Mouse (Mus musculus) liver, embryonic 16.5 days (tissue): ENCODE results near the gene Slc39a3. TPM values are rescaled to one million over a fixed set of nuclear protein-coding genes. Genes with fewer than 3 reads are reported as not detected.

Experiments used
- ATAC-seq: fragments of 200-750 bp; cut with Nextera tagmentation; 2 replicates; pipeline ENCODE4 v1.8.0; 2017; ENCODE audit warnings: low read depth, mild to moderate bottlenecking, moderate number of reproducible peaks, moderate library complexity
- H3K27ac ChIP-seq: fragments of 300-500 bp; sonication (generic); 2 replicates; pipeline ENCODE4 v1.5.1; 2014; ENCODE audit warnings: mild to moderate bottlenecking, low read length
- H3K27me3 ChIP-seq: fragments of 300-500 bp; sonication (generic); 2 replicates; pipeline ENCODE4 v1.6.1; 2014; ENCODE audit warnings: low read depth, low read length, mixed read lengths; ENCODE audit not compliant: control insufficient read depth, insufficient read depth
- H3K36me3 ChIP-seq: fragments of 300-500 bp; sonication (generic); 2 replicates; pipeline ENCODE4 v1.6.1; 2014; ENCODE audit warnings: mild to moderate bottlenecking; ENCODE audit not compliant: control insufficient read depth, insufficient read depth
- H3K4me1 ChIP-seq: fragments of 300-500 bp; sonication (generic); 2 replicates; pipeline ENCODE4 v1.6.1; 2014; ENCODE audit warnings: low read depth, low read length, mixed read lengths; ENCODE audit not compliant: control insufficient read depth
- H3K4me2 ChIP-seq: fragments of 300-500 bp; sonication (generic); 2 replicates; pipeline ENCODE4 v1.6.1; 2014; ENCODE audit warnings: low read depth, low read length, mixed read lengths
- H3K4me3 ChIP-seq: fragments of 300-500 bp; sonication (generic); 2 replicates; pipeline ENCODE4 v1.5.1; 2014; ENCODE audit warnings: low read depth, mild to moderate bottlenecking, low read length
- H3K9ac ChIP-seq: fragments of 300-500 bp; sonication (generic); 2 replicates; pipeline ENCODE4 v1.6.1; 2014; ENCODE audit warnings: low read depth, low read length
- H3K9me3 ChIP-seq: fragments of 300-500 bp; sonication (generic); replicated peaks from 2 replicates; pipeline ENCODE4 v1.6.1; 2016; ENCODE audit warnings: low read length; ENCODE audit not compliant: control insufficient read depth
- WGBS: fragments of 180-500 bp; shearing (Covaris S2); extraction: QIAGEN DNeasy Blood & Tissue Kit; methylation state at CpG from one replicate; pipeline ENCODE4 v1.1.7; 2014; ENCODE audit not compliant: insufficient replicate concordance; 5-methylcytosine and 5-hydroxymethylcytosine counted together
- polyA plus RNA-seq: library from polyadenylated mRNA; unstranded; fragments of >200 nt; fragmentation: Nextera tagmentation; extraction: Ambion mirVana; gene quantifications from 2 replicates; pipeline ENCODE4 v1.2.1, GENCODE M21; 2015

The Slc39a3 gene
- polyA plus RNA-seq, 1 experiment from 2014 or later, result 5.5 TPM

DNA sequence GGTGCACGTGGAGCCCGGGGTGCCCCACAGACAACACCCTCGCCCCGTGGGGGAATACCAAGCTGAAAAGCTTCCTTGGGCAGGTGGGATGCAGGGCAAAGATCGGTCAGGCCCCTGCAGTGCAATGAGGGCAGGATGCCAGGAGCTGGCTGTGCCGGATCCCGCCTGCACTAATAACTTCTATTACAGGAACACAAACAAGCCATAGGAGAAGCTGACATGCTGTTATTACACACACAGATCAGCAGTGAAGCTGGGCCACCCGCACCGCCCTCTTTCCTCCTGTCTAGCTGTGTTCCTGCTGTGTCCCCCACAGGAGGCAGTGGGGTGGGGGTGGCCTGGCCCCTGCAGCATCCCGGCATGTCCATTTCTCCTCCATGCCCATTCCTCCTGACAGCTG lies 8.2 kb downstream of the Slc39a3 start:
- ATAC-seq, result no peak
- WGBS, result 66% methylated on average over 10 of the region's 10 CpGs
- Histone ChIP-seq H3K4me1 (no peaks in the 10 kb centered on the region; the same call in 1 of the 2 replicates), H3K9me3 (no peaks in the 10 kb centered on the region), H3K4me2 (no peak overlapping the region), H3K9ac (no peak overlapping the region), H3K27me3 (peaks cover 19% of the 10 kb centered on the region), H3K36me3 (no peaks in the 10 kb centered on the region), H3K4me3 (no peak overlapping the region), H3K27ac (no peak overlapping the region)

DNA sequence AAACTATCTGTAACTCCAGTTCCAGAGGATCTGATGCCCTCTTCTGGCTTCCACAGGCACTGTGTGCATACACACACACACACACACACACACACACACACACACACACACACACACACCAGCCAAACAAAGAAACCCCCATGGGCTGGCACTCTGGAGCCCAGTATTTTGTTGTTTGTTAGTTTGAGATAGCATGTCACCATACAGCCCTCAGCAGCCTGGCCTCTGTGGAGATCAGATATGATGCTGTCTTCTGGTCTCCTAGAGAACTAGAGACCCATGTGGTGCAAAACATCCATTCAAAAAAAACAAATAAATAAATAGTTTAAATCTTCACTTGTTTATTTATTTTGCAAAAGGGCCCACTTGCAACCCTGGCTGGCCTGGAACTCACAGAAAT lies 9.0 kb downstream of the Slc39a3 start:
- Histone ChIP-seq H3K4me1 (no peaks in the 10 kb centered on the region; the same call in 1 of the 2 replicates), H3K9ac (no peak overlapping the region), H3K9me3 (no peaks in the 10 kb centered on the region), H3K4me3 (no peak overlapping the region), H3K4me2 (no peak overlapping the region), H3K36me3 (no peaks in the 10 kb centered on the region), H3K27ac (no peak overlapping the region), H3K27me3 (peaks cover 24% of the 10 kb centered on the region)
- no peak for ATAC-seq

DNA sequence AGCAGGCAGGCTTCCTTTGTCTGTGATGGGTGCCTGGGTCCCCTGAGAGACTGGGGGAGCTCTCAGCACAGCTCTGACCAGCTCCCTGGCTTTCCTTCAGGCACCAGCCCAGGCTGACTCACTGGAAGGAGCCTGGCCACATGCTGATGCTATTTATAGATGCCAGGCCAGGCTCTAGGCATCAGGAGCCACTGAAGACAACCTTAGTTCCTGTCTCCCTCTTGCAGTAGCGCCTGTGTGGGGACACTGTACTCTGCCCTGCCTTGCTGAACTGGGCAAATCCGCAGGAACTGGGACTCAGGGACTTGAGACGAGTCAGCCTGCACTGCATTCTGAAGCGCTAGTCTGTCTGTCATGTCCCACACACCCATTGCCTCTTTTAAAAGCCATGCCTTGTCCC lies 9.9 kb downstream of the Slc39a3 start:
- Histone ChIP-seq H3K36me3 (no peaks in the 10 kb centered on the region), H3K4me3 (no peak overlapping the region), H3K9me3 (no peaks in the 10 kb centered on the region), H3K9ac (no peak overlapping the region), H3K4me1 (no peaks in the 10 kb centered on the region; the same call in 1 of the 2 replicates), H3K27me3 (peaks cover 29% of the 10 kb centered on the region), H3K27ac (no peak overlapping the region), H3K4me2 (no peak overlapping the region)
- no peak for ATAC-seq
- WGBS, result 42% methylated on average over 4 of the region's 4 CpGs

DNA sequence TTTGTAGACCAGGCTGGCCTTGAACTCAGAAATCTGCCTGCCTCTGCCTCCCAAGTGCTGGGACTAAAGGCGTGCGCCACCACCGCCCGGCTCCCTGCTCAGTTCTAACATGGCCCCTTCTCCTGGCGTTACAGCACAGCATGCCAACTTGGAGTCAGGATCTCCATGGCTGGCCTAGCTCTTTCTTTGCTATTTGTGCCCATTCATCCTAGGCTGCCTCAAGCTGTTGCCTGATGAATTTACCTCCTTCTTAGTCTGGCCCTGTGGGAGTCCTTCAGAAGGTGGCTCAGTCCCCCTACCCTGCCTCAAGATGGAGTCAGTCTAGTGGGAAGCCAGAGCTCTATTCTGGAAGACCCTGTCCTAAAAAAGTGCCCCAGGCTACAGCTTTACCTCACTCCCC lies 10.4 kb downstream of the Slc39a3 start:
- Histone ChIP-seq H3K9ac (no peak overlapping the region), H3K9me3 (no peaks in the 10 kb centered on the region), H3K36me3 (no peaks in the 10 kb centered on the region), H3K27me3 (peaks cover 34% of the 10 kb centered on the region), H3K4me1 (no peaks in the 10 kb centered on the region; the same call in 1 of the 2 replicates), H3K4me3 (no peak overlapping the region), H3K27ac (no peak overlapping the region), H3K4me2 (no peak overlapping the region)
- ATAC-seq, result no peak
- 80% methylated on average over 5 of the region's 5 CpGs for WGBS

DNA sequence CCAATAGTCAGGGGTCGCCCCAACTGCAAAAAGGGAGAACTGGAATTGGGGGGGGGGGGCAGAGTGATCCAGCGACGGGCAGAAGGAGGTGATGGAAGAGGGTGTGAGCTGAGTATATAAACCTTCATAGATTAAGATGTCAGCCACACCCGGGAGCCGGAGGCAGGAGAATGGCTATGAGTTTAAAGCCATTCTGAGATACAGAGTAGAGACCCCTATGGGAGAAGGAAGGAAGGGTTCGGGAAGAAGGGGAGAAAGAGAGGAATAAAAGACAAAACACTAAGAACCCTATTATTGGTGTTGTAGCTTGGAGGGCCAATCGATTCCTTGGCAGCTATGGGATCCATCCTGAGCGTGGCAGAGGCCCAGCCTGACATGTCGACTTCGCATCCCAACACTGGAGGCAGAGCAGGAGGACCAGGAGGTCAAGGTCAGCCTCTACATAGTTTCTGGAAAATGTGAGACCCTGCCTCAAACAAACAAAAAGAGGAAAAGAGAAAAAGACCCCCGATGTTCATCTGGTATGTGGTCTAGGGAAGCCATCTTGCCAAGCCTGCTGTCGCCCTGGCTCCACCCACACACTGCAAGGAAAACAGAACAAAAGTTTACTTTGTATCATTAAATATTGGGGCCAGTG lies 11.5 kb downstream of the Slc39a3 start, which contains the start of gene Diras1:
Diras1 (minus strand) TSS at position 24 of the 637 bp plus-strand sequence.
- H3K4me1 ChIP-seq, result no peaks in the 10 kb centered on the region; the same call in 1 of the 2 replicates
- no peaks in the 10 kb centered on the region for H3K36me3 ChIP-seq
- H3K9ac ChIP-seq, result no peak within 1 kb of the TSS
- 41% methylated on average over 12 of the region's 12 CpGs for WGBS
- no peak for ATAC-seq
- no peaks in the 10 kb centered on the region for H3K9me3 ChIP-seq
- no peak within 1 kb of the TSS for H3K4me2 ChIP-seq
- peaks cover 42% of the 10 kb centered on the region for H3K27me3 ChIP-seq
- H3K27ac ChIP-seq, result no peak within 1 kb of the TSS
- H3K4me3 ChIP-seq, result no peak within 1 kb of the TSS; the same call in 1 of the 2 replicates

DNA sequence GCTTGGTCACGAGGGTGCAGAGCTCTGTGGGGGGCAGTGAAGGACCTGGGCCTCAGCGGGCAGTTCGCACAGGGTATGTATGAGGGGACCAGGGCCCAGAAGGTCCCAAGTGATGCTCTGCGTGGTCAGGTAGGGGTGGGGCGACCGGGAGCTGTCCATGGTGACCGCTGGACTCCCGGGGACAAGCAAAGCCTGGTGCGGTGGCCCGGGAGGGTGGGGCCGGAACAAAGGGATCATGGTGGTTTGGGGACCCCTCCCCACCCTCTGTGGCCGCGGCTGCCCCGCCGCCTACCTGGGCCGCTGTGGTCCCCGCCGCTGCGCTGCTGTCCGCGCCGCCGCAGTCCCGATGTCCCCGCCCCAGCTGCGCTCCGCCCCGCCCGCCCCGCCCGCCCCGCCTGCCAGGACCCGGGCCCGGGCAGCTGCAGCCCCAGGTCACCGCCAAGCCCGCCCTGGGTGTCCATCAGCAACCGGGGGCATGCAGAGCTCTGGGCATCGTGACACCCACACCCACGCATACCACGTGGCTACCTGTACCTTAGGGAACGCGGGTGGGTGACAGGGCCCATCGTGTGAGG lies 12.1 kb downstream of the Slc39a3 start:
- ATAC-seq, result no peak
- Histone ChIP-seq H3K4me2 (no peak overlapping the region), H3K9ac (no peak overlapping the region), H3K27me3 (peaks cover 45% of the 10 kb centered on the region), H3K36me3 (no peaks in the 10 kb centered on the region), H3K9me3 (no peaks in the 10 kb centered on the region), H3K4me1 (no peaks in the 10 kb centered on the region; the same call in 1 of the 2 replicates), H3K27ac (no peak overlapping the region), H3K4me3 (no peak overlapping the region; the same call in 1 of the 2 replicates)
- 5% methylated on average over 25 of the region's 43 CpGs for WGBS

DNA sequence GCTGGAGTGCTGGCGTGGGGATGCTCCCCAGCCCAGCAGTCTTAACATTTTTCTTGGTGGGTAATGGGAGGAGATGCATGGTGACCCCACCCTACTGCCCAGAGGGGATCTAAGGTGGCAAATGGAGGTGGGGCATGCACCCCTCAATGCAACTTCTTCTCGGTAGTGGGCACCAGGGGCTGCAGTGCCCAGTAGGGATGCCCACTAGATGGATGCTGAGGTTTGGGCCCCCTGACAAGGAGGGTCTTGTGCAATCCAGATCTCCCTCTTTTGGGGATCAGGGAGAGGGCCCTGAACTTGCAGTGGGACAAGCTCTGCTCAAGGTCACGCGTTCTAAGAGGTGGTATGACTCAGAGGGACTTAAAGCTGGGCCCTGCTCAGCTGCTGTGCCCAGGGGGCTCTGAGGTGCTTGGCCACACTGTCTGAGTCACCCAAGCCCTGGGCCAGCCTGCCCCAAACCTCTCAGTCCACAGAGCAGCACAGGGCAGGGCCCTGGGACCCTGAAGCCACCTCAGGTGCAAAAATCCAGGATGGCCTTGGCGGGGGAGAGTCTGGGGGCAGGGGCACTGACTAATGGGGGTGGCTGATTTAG lies 12.8 kb downstream of the Slc39a3 start:
- WGBS, result 50% methylated on average over 5 of the region's 5 CpGs
- ATAC-seq, result no peak
- Histone ChIP-seq H3K4me2 (no peak overlapping the region), H3K36me3 (no peaks in the 10 kb centered on the region), H3K27me3 (peaks cover 45% of the 10 kb centered on the region), H3K4me3 (no peak overlapping the region), H3K9me3 (no peaks in the 10 kb centered on the region), H3K9ac (no peak overlapping the region), H3K27ac (no peak overlapping the region), H3K4me1 (no peaks in the 10 kb centered on the region; the same call in 1 of the 2 replicates)

DNA sequence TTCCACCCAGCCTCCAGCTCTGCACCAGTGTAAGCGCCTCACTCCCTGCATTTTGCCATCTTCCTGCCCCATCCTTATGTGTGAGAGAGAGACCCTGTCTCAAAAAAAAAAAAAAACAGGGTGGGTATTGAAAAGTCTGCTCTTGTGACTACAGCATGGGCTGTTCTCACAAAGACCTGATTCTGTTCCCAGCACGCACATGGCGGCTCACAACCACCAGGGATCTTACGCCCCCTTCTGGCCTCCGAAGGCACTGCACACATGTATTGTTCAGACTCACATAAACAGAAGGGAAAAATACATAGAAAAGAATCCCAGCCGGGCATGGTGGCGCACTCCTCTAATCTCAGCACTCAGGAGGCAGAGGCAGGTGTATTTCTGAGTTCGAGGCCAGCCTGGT lies 14.5 kb downstream of the Slc39a3 start:
- no peak for ATAC-seq

DNA sequence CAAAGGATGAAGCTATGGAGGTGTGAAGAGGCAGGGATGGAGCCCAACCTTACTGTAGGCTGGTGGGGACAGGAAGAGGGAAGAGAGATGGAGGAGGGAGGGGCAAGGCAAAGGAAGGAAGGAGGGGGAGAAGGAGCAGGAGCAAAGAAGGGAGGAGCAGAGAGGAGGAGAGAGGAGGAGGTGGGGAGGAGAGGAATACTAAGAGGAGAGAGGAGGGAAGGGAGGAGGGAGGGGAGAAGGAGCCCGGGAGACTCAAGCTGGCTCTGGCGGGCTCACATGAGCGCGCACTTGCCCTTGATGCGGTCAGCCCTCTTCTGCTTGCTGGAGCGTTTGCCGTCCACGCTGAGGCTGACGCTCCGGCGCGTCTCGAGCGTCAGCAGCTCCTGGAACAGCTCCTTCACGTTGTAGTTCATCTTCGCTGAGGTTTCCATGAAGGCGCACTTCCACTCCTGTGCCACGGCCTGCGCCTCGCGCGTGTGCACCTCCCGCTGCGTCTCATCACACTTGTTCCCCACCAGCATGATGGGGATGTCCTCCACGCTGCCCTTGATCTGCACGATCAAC lies 15.6 kb downstream of the Slc39a3 start:
- Histone ChIP-seq H3K9me3 (no peaks in the 10 kb centered on the region), H3K4me1 (no peaks in the 10 kb centered on the region; the same call in 1 of the 2 replicates), H3K27ac (no peak overlapping the region), H3K27me3 (peaks cover 45% of the 10 kb centered on the region), H3K36me3 (no peaks in the 10 kb centered on the region), H3K9ac (no peak overlapping the region), H3K4me2 (no peak overlapping the region), H3K4me3 (no peak overlapping the region)
- no peak for ATAC-seq
- 12% methylated on average over 26 of the region's 26 CpGs for WGBS

More for the DNA sequence above, 14.5 kb downstream of the Slc39a3 start:
- Histone ChIP-seq H3K4me3 (no peak overlapping the region), H3K4me2 (no peak overlapping the region), H3K4me1 (no peaks in the 10 kb centered on the region; the same call in 1 of the 2 replicates), H3K27me3 (peaks cover 45% of the 10 kb centered on the region), H3K9ac (no peak overlapping the region), H3K36me3 (no peaks in the 10 kb centered on the region), H3K27ac (no peak overlapping the region), H3K9me3 (no peaks in the 10 kb centered on the region)
- WGBS, result 52% methylated on average over 8 of the region's 8 CpGs
